Mouse (Mus musculus) erythroblast, embryonic 14.5 days (primary cell): ENCODE measurements around the gene Olfr1350.

ENCODE experiments used
- GATA1 ChIP-seq: IDR thresholded peaks from 2 replicates; pipeline ENCODE4 v1.6.1; 2012; ENCODE audit warnings: low read length, inconsistent platforms, mixed read lengths
- TAL1 ChIP-seq: IDR thresholded peaks from 3 replicates; pipeline ENCODE4 v1.6.1; 2012; ENCODE audit warnings: low read length, inconsistent platforms, mixed read lengths

DNA sequence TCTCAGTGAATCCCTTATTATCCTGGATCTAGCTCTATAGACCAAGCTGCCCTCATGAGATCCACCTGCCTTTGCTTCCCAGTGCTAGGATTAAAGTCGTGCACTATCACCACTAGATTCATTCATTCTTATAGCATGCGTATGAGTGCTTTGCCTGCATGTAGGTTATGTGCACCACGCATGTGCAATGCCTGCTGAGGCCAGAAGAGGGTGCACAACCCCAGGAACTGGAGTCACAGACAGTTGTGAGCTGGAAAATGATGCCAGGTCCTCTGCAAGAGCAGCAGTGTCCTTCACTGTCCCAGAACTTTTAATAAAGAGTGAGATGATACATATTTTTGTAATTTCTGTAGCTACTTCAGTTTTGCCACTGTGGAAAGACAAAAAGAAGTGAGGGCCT is 39.6 kb upstream of the Olfr1350 start:
- no peak for TF ChIP-seq GATA1
- TF ChIP-seq TAL1, result no peak
